Mouse (Mus musculus) spleen, adult 2 months (tissue): ENCODE results near the gene Nck2.

Source experiments
- CTCF ChIP-seq: fragments of 200-500 bp; IDR thresholded peaks from 2 replicates; pipeline ENCODE4 v1.5.1; 2011; ENCODE audit warnings: mild to moderate bottlenecking, inconsistent platforms; ENCODE audit not compliant: insufficient read depth, insufficient read length, insufficient replicate concordance; ENCODE audit errors: extremely low read depth
- POLR2A ChIP-seq: fragments of 200-500 bp; IDR thresholded peaks from 2 replicates; pipeline ENCODE4 v1.6.1; 2011; ENCODE audit warnings: low read depth, low read length, inconsistent platforms

- no peak for TF ChIP-seq CTCF
- TF ChIP-seq POLR2A: no peak
These were observed 86.1 kb downstream of the Nck2 start for GRCm38 (mm10) chr1:43530295-43531020.
